Mouse (Mus musculus): ENCODE measurements around the gene Nme2.

DNA sequence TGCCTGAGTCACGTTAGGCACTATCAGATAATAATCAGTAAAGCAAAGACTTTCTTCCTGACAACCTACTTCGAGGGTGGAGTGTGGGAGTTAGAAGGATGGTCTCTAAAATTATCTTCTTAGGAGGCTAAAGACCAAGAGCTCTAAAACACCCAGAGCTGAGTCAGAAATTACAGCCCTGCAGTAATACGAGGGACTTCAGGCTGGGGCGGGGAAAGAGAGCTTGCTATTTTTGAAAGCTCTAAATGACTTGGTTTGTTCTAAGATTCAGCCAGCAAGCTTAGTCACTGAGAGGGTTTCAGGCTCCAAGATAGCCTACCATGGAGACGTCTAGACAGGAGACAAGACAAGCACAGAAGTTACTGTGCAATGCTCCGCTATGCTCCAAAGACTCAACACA, 9.3 kb upstream of the Nme2 start:
- TF ChIP-seq USF1 (IDR thresholded peaks at IDR 0.05; ENCODE audit: low read depth, low read length): no peak
- TF ChIP-seq CTCF (conservative IDR thresholded peaks at IDR 0.05 in 1 of 2, IDR thresholded peaks at IDR 0.05 in 1 of 2; ENCODE audit: low read depth in 2 of 2, low read length in 2 of 2): no peak
- no peak for TF ChIP-seq POLR2A (IDR thresholded peaks at IDR 0.05; ENCODE audit: low read depth, low read length)
- TF ChIP-seq GABPA (IDR thresholded peaks at IDR 0.05; ENCODE audit: insufficient replicate concordance, low read depth, low read length): no peak
- TF ChIP-seq ZKSCAN1 (IDR thresholded peaks at IDR 0.05; ENCODE audit: borderline replicate concordance, low read depth, low read length): no peak
- TF ChIP-seq CHD1 (IDR thresholded peaks at IDR 0.05; ENCODE audit: low read depth, low read length): no peak
